Mouse (Mus musculus) cortical plate, adult 2 months (tissue): ENCODE measurements at regions not wholly inside any gene's neighbourhood (a gene's known extent, or its start where the extent isn't known, plus 50 kb on each side); places are given as distances from the start of the nearest gene placed in this dataset.

Experiments
- H3K27ac ChIP-seq: fragments of 200-500 bp; 2 replicates; pipeline ENCODE4 v1.5.1; 2012; ENCODE audit warnings: low read length, control low read depth, inconsistent platforms; ENCODE audit not compliant: insufficient read depth
- H3K4me1 ChIP-seq: fragments of 200-500 bp; 2 replicates; pipeline ENCODE4 v1.6.1; 2011; ENCODE audit warnings: low read length; ENCODE audit not compliant: control insufficient read depth, insufficient read depth
- H3K4me3 ChIP-seq: fragments of 200-500 bp; 2 replicates; pipeline ENCODE4 v1.5.1; 2011; ENCODE audit warnings: mild to moderate bottlenecking, low read length, control low read depth; ENCODE audit not compliant: insufficient read depth
- CTCF ChIP-seq: fragments of 200-500 bp; IDR thresholded peaks from 2 replicates; pipeline ENCODE4 v1.5.1; 2011; ENCODE audit warnings: mild to moderate bottlenecking, control low read depth, low read length; ENCODE audit not compliant: insufficient read depth; ENCODE audit errors: extremely low read depth
- POLR2A ChIP-seq: fragments of 200-500 bp; IDR thresholded peaks from 2 replicates; pipeline ENCODE4 v1.6.1; 2011; ENCODE audit warnings: mild to moderate bottlenecking, low read length, control low read depth; ENCODE audit not compliant: insufficient read depth; ENCODE audit errors: extremely low read depth

- Histone ChIP-seq H3K4me3 (no peak overlapping the region), H3K27ac (no peak overlapping the region), H3K4me1 (no peaks in the 10 kb centered on the region)
- TF ChIP-seq POLR2A (no peak), CTCF (no peak)
Measured at GRCm38 (mm10) chr16:74984207-74984606, 572.6 kb upstream of the Robo2 start.

- TF ChIP-seq CTCF (no peak), POLR2A (no peak)
- no peak overlapping the region for H3K27ac ChIP-seq
- no peaks in the 10 kb centered on the region; the same call in 1 of the 2 replicates for H3K4me1 ChIP-seq
- no peak overlapping the region for H3K4me3 ChIP-seq
Measured at GRCm38 (mm10) chr16:74966099-74966498, 554.5 kb upstream of the Robo2 start.

- no peak overlapping the region for H3K4me3 ChIP-seq
- H3K4me1 ChIP-seq = no peaks in the 10 kb centered on the region
- no peak overlapping the region for H3K27ac ChIP-seq
- no peak for TF ChIP-seq CTCF
- TF ChIP-seq POLR2A = no peak
Measured at GRCm38 (mm10) chr16:74929739-74930138, 518.1 kb upstream of the Robo2 start.

GRCm38 (mm10) chr16:74900835-74901234 is 489.2 kb upstream of the Robo2 start:
- TF ChIP-seq CTCF = no peak
- Histone ChIP-seq H3K27ac (no peak overlapping the region), H3K4me1 (no peaks in the 10 kb centered on the region), H3K4me3 (no peak overlapping the region)

- H3K27ac ChIP-seq = no peak overlapping the region
- no peaks in the 10 kb centered on the region for H3K4me1 ChIP-seq
- H3K4me3 ChIP-seq = no peak overlapping the region
- TF ChIP-seq POLR2A = no peak
- no peak for TF ChIP-seq CTCF
Measured at GRCm38 (mm10) chr16:74887724-74888123, 476.1 kb upstream of the Robo2 start.

- peaks cover 1% of the 10 kb centered on the region; the same call in 1 of the 2 replicates for H3K4me1 ChIP-seq
- H3K27ac ChIP-seq = no peak overlapping the region
- H3K4me3 ChIP-seq = no peak overlapping the region
- no peak for TF ChIP-seq CTCF
- TF ChIP-seq POLR2A = no peak
Measured at GRCm38 (mm10) chr16:74878603-74879002, 467.0 kb upstream of the Robo2 start.

- peaks cover 1% of the 10 kb centered on the region; the same call in 1 of the 2 replicates for H3K4me1 ChIP-seq
- no peak overlapping the region for H3K4me3 ChIP-seq
- H3K27ac ChIP-seq = no peak overlapping the region
- TF ChIP-seq CTCF (no peak), POLR2A (no peak)
Measured at GRCm38 (mm10) chr16:74873756-74874155, 462.1 kb upstream of the Robo2 start.

- H3K4me1 ChIP-seq = no peaks in the 10 kb centered on the region
- no peak overlapping the region for H3K4me3 ChIP-seq
- TF ChIP-seq CTCF (no peak), POLR2A (no peak)
- no peak overlapping the region for H3K27ac ChIP-seq
Measured at GRCm38 (mm10) chr16:74857752-74858151, 446.1 kb upstream of the Robo2 start.

GRCm38 (mm10) chr16:74840006-74840405 is 428.4 kb upstream of the Robo2 start:
- TF ChIP-seq POLR2A = no peak
- TF ChIP-seq CTCF = no peak
- Histone ChIP-seq H3K4me1 (no peaks in the 10 kb centered on the region), H3K27ac (no peak overlapping the region), H3K4me3 (no peak overlapping the region)

GRCm38 (mm10) chr16:74814386-74814785 is 402.8 kb upstream of the Robo2 start:
- TF ChIP-seq POLR2A = no peak
- TF ChIP-seq CTCF = no peak
- no peaks in the 10 kb centered on the region for H3K4me1 ChIP-seq
- no peak overlapping the region for H3K4me3 ChIP-seq

More at GRCm38 (mm10) chr16:74814386-74814785, 402.8 kb upstream of the Robo2 start:
- no peak overlapping the region for H3K27ac ChIP-seq
